Mouse (Mus musculus) hindbrain, embryonic 12.5 days (tissue): ENCODE results near the gene Cfb. TPM values are rescaled to one million over a fixed set of nuclear protein-coding genes. Genes with fewer than 3 reads are reported as not detected.
A peak's percentile ranks its signal among the peaks of the same experiment; 100 is the strongest.
"Not testable (repeated sequence)": the region's sequence is repeated elsewhere in the genome, so short reads cannot be mapped to it uniquely, and the experiment has no call there.

Experiments
- ATAC-seq: fragments of 200-750 bp; cut with Nextera tagmentation; 2 replicates; pipeline ENCODE4 v1.8.0; 2017; ENCODE audit warnings: moderate TSS enrichment; ENCODE audit not compliant: low FRiP score
- H3K27ac ChIP-seq: fragments of 300-500 bp; sonication (generic); 2 replicates; pipeline ENCODE4 v1.5.1; 2016; ENCODE audit warnings: mild to moderate bottlenecking
- H3K27me3 ChIP-seq: fragments of 300-500 bp; sonication (generic); 2 replicates; pipeline ENCODE4 v1.6.1; 2016; ENCODE audit warnings: mild to moderate bottlenecking
- H3K36me3 ChIP-seq: fragments of 300-500 bp; sonication (generic); 2 replicates; pipeline ENCODE4 v1.6.1; 2016; ENCODE audit warnings: mild to moderate bottlenecking
- H3K4me1 ChIP-seq: fragments of 300-500 bp; sonication (generic); 2 replicates; pipeline ENCODE4 v1.6.1; 2016
- H3K4me2 ChIP-seq: fragments of 300-500 bp; sonication (generic); replicated peaks from 2 replicates; pipeline ENCODE4 v1.6.1; 2016; ENCODE audit warnings: mild to moderate bottlenecking
- H3K4me3 ChIP-seq: fragments of 300-500 bp; sonication (generic); 2 replicates; pipeline ENCODE4 v1.5.1; 2016; ENCODE audit warnings: mild to moderate bottlenecking
- H3K9ac ChIP-seq: fragments of 300-500 bp; sonication (generic); 2 replicates; pipeline ENCODE4 v1.6.1; 2016; ENCODE audit warnings: mild to moderate bottlenecking, moderate library complexity
- H3K9me3 ChIP-seq: fragments of 300-500 bp; sonication (generic); replicated peaks from 2 replicates; pipeline ENCODE4 v1.6.1; 2016; ENCODE audit warnings: mild to moderate bottlenecking
- WGBS: fragments of 180-500 bp; shearing (Covaris S2); methylation state at CpG from one replicate; pipeline ENCODE4 v1.1.7; 2016; 5-methylcytosine and 5-hydroxymethylcytosine counted together
- polyA plus RNA-seq: library from polyadenylated mRNA; unstranded; fragments of >200 nt; fragmentation: Nextera tagmentation; extraction: Ambion mirVana; gene quantifications from 2 replicates; pipeline ENCODE4 v1.2.1, GENCODE M21; 2016

Cfb gene
- polyA plus RNA-seq, 1 experiment from 2014 or later = 2.2 TPM

DNA sequence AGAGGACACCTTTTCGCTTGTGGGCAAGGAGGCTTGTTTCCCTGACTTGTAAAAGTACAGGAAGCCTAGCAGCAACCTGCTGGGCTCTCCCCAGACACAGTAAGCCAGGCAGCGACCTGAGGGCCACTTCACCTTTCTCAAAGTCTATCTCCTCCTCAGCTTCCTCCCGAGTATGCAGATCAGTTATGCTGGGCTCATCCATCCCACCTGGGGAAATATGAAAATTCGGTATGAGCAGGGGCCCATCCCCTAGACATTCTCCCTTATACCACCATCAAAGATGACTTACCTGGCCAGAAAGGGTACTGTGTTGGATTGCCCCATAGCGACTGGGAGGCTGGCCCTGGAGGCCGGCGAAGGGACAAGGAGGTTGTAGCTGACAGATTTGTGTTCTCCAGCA, 14.7 kb downstream of the Cfb start:
- Histone ChIP-seq H3K27ac (no peak overlapping the region), H3K4me2 (no peak overlapping the region), H3K9ac (no peak overlapping the region), H3K27me3 (no peaks in the 10 kb centered on the region), H3K4me3 (no peak overlapping the region), H3K4me1 (peaks cover 20% of the 10 kb centered on the region), H3K36me3 (peaks cover 62% of the 10 kb centered on the region), H3K9me3 (no peaks in the 10 kb centered on the region)
- WGBS = 92% methylated on average over 7 of the region's 7 CpGs
- no peak for ATAC-seq

DNA sequence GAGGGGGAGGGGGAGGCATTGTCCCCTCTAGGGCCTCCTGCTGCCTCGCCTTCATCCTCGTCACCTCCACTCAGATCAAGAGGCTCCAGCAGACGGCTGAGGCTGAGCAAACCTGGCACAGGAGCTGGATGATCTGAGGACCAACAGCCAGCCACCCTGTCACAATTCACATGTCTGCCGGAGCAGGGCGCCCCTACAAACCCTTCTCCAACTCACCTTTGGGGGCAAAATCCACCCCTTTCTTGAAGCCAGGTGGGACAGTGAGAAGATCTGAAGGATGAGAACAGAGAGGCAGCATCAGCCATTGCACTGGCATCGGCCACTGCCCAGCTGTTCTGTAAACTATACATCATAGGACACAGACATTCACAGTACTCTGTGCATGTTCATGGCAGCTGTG, 15.1 kb downstream of the Cfb start:
- no peak overlapping the region for H3K4me3 ChIP-seq
- no peaks in the 10 kb centered on the region for H3K27me3 ChIP-seq
- H3K27ac ChIP-seq = no peak overlapping the region
- no peaks in the 10 kb centered on the region for H3K9me3 ChIP-seq
- no peak overlapping the region for H3K4me2 ChIP-seq
- H3K36me3 ChIP-seq = peaks cover 62% of the 10 kb centered on the region
- H3K9ac ChIP-seq = no peak overlapping the region
- WGBS = 87% methylated on average over 6 of the region's 6 CpGs
- peaks cover 20% of the 10 kb centered on the region for H3K4me1 ChIP-seq
- ATAC-seq = no peak

DNA sequence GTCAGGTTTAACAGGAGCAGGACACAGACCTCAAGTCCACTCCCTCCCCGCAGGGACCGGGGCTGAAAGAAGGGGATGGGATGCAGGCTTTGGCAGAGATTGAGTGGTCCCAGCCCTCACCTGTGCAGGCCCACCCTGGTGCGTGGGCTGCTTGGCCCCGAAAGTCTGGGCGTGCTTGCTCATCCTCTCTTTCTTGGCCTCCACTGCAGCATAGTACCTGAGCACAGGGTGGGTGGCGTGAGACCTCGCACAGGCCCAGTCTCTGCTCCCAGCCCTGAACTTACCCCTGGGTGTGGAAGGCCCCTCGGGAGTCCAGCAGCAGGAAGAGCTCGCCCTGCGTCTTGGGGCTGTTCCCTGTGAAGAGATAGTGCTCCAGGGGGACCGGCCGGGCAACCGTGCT, 17.4 kb downstream of the Cfb start:
- ATAC-seq = no peak
- peaks cover 83% of the 10 kb centered on the region for H3K36me3 ChIP-seq
- 92% methylated on average over 13 of the region's 13 CpGs for WGBS
- H3K4me3 ChIP-seq = no peak overlapping the region
- no peak overlapping the region for H3K9ac ChIP-seq
- H3K4me1 ChIP-seq = peaks cover 9% of the 10 kb centered on the region
- no peak overlapping the region for H3K27ac ChIP-seq
- H3K9me3 ChIP-seq = no peaks in the 10 kb centered on the region
- H3K4me2 ChIP-seq = no peak overlapping the region
- H3K27me3 ChIP-seq = no peaks in the 10 kb centered on the region

DNA sequence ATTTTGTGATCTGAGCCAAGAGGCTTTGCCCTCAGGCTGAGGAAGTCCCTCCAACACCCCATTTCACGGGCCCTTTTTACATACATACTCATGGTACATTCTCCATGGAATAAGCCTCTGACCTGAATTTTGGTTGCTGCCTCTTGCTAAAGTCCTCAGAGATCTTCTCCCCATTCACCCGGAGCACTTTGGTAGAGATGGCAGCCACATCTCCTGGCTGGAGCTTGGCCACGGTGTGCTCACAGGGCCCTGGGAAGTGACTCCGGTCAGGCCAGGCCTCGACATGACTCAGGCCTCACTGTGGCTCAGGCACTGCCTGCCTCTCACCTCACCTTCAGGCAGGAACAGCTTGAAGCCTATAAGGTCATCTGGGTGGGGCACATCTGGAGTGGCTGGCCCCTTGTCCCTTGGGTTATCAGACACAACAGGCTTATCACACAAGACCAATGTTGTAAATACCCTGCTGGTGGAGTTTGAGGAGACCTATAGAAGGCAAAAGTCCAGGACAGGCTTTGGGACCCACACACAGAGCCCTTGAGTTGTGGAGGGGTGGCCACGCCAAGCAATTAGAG, 21.5 kb downstream of the Cfb start:
- Histone ChIP-seq H3K27ac (no peak overlapping the region), H3K9ac (no peak overlapping the region), H3K36me3 (peaks cover 75% of the 10 kb centered on the region), H3K4me1 (peaks cover 21% of the 10 kb centered on the region), H3K9me3 (no peaks in the 10 kb centered on the region), H3K4me2 (no peak overlapping the region), H3K27me3 (no peaks in the 10 kb centered on the region), H3K4me3 (no peak overlapping the region)
- no peak for ATAC-seq
- WGBS = 82% methylated on average over 6 of the region's 6 CpGs

DNA sequence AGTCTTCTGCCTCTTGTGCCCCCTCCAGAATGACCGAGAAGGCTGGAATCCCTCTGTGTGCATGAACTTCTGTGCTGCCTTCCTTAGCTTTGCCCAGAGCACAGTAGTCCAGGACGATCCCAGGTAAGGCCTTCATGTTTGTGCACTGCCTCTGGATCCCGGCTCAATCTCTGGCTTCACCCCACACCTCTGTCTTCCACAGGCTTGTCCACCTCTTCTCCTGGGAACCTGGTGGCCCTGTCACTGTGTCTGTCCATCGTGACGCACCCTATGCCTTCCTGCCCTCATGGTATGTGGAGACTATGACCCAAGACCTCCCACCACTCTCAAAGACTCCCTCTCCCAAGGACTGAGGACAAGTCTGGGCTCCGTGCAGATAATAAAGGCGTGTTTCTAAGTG, 23.5 kb downstream of the Cfb start:
- H3K4me1 ChIP-seq = peaks cover 27% of the 10 kb centered on the region
- no peak overlapping the region for H3K27ac ChIP-seq
- H3K9ac ChIP-seq = peak overlapping the region; percentile 32; the same call in 1 of the 2 replicates
- no peak overlapping the region for H3K4me3 ChIP-seq
- no peak overlapping the region; the same call in 1 of the 2 replicates for H3K4me2 ChIP-seq
- no peaks in the 10 kb centered on the region for H3K27me3 ChIP-seq
- no peaks in the 10 kb centered on the region for H3K9me3 ChIP-seq
- ATAC-seq = no peak
- peaks cover 56% of the 10 kb centered on the region for H3K36me3 ChIP-seq
- 91% methylated on average over 7 of the region's 7 CpGs for WGBS

DNA sequence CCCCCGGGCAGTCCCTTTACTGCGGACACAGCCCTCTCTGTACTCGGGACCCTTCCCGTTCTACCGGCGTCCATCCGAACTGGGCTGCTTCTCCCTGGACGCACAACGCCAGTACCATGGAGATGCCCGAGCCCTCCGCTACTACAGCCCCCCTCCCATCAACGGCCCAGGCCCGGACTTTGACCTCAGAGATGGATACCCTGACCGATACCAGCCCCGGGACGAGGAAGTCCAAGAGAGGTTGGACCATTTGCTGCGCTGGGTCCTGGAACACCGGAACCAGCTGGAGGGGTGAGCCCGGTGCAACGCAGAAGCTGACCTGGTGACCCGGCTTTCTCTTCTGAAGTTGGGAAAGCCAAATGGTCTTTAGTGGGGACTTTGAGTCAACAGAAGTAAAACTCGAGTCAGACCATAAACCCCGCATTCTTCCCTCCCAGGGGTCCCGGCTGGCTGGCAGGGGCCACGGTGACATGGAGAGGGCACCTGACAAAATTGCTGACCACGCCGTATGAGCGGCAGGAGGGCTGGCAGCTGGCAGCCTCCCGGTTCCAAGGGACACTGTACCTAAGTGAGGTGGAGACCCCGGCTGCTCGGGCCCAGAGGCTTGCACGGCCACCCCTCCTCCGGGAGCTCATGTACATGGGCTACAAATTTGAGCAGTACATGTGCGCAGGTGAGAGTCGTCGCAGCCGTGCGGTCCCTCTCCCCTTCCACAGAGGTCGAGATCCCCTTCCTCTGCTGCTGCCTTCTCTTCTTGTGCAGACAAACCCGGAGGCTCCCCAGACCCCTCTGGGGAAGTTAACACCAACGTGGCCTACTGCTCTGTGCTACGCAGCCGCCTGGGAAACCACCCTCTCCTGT, 24.6 kb downstream of the Cfb start:
- Histone ChIP-seq H3K4me2 (peak overlapping the region; percentile 96), H3K9ac (peak overlapping the region; percentile 80), H3K27me3 (no peaks in the 10 kb centered on the region), H3K9me3 (no peaks in the 10 kb centered on the region), H3K36me3 (peaks cover 53% of the 10 kb centered on the region), H3K4me1 (peaks cover 27% of the 10 kb centered on the region), H3K4me3 (peak overlapping the region; percentile 72), H3K27ac (peak overlapping the region; percentile 61; the same call in 1 of the 2 replicates)
- WGBS = 43% methylated on average over 43 of the region's 43 CpGs
- peak; percentile 33 for ATAC-seq

DNA sequence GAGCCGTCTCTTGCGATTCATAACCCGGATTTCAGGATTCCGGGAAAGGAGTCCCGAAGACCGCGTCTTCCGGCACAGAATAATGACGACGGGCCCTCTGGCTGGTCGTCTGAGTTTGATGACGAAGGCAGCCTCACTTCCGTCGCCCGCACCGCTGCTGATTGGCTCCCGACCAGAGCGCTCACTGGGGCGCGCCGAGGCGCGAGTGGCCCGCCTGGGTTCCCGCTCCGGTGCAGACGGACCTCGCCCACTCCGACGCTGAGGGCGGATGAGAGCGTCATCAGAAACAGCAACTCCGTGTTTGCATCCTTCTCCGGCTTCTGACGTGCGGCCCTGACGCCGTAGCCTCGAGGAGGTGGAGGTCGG, 25.5 kb downstream of the Cfb start, which contains the start of the genes Stk19 and Dxo:
TSS of gene Stk19 (minus strand) at position 90 of the 366 bp plus-strand sequence.
TSS of gene Dxo (plus strand) at position 164 of the 366 bp plus-strand sequence.
- peaks cover 27% of the 10 kb centered on the region for H3K4me1 ChIP-seq
- ATAC-seq = peak; percentile 94
- no peaks in the 10 kb centered on the region for H3K27me3 ChIP-seq
- H3K9me3 ChIP-seq = no peaks in the 10 kb centered on the region
- peaks cover 48% of the 10 kb centered on the region for H3K36me3 ChIP-seq
- H3K4me2 ChIP-seq = peak within 1 kb of the TSS; percentile 96
- WGBS = under 1% methylated on average over 40 of the region's 40 CpGs
- H3K9ac ChIP-seq = peak within 1 kb of the TSS; percentile 80
- peak within 1 kb of the TSS; percentile 72 for H3K4me3 ChIP-seq
- H3K27ac ChIP-seq = peak within 1 kb of the TSS; percentile 80

DNA sequence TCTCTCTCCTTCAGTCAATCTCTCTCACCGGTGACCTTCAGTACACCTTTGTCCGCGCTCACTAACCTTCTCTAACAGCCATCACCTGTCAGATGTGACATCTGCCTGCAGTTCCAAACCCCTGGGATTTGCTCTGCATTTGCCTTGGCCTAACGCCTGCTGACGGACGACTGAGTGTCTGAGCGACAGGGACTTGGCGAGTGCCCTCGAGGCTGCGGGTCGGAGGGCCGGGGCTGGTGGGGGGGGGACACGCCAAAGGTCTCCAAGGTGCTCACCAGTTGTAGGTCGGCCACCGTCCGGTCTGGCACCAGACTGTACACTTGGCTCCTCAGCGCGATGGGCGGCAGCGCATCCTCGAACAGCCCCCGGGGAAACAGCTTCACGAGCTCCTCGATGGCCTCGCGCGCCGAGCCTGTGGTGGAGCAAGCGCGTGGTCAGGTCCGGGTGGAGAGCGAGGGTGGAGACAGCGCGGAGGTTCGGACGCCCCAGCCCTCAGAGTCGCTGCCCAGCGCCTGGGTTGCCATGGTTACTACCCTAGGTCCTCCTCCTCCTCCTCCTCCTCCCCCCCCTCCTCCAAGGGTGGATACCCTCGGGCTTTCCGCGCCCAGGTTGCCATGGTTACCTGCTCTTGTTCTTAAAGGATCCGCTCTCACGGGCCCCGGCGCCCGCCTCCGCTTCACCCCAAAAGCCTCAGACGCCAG, 26.0 kb downstream of the Cfb start:
- Histone ChIP-seq H3K9ac (peak overlapping the region; percentile 77), H3K36me3 (peaks cover 46% of the 10 kb centered on the region), H3K27ac (peak overlapping the region; percentile 80), H3K27me3 (no peaks in the 10 kb centered on the region), H3K4me3 (peak overlapping the region; percentile 72), H3K9me3 (no peaks in the 10 kb centered on the region), H3K4me2 (peak overlapping the region; percentile 89), H3K4me1 (peaks cover 27% of the 10 kb centered on the region)
- 4% methylated on average over 47 of the region's 48 CpGs for WGBS
- peak; percentile 83 for ATAC-seq

DNA sequence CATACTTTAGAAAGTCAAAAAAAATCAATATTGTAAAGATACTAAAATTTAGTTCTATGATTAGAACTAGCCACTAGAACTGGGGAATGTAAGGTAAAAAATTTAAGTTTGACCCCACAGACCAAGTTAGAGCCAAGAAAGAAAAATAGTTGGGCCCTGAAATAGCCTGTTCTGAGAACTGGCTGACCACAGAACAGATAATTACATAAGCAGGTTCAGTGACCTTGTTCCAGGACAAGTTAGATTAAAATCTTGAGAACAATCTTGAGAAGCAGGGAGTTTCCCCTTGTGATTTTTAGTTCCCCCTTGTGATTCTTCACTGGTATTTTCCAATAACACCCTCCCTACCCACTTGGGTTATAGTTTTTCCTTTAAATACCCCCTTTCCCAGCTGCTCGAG, 31.5 kb downstream of the Cfb start:
- not testable (repeated sequence) for H3K4me2 ChIP-seq, H3K9me3 ChIP-seq, ATAC-seq, H3K9ac ChIP-seq, H3K4me3 ChIP-seq, H3K27me3 ChIP-seq, H3K27ac ChIP-seq, H3K4me1 ChIP-seq
- peaks cover 70% of the 10 kb centered on the region for H3K36me3 ChIP-seq
- WGBS = 96% methylated on average over 1 of the region's 1 CpGs

DNA sequence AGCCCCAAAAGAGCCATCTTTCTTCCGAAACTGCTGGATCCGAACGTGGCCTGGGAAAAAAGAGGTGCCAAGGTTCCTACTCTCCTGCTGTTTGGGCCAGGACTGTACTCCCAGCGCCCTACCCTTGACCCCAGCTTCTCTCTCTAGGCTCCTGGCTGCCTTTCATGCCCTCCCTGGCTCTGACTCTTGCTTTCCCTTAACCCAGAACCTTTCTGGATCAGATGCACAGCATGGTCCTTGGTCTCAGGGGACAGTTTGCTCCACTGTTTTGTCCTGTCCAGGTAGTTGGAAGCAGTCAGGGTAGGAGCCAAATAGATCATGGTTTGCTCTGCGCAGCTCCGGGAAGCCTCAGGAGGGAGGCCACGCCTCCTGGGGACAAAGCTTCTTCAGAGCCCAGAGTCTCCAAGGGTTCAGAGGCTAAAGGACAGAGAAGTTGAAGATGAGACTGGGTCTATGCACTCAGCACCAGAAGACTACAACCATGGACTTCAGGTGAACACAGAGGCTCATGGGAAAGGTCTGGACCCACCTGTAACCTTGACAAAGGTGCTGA, 47.4 kb downstream of the Cfb start:
- WGBS = 83% methylated on average over 7 of the region's 7 CpGs
- no peak for ATAC-seq
- Histone ChIP-seq H3K27me3 (no peaks in the 10 kb centered on the region), H3K27ac (no peak overlapping the region), H3K4me1 (no peaks in the 10 kb centered on the region), H3K9ac (no peak overlapping the region), H3K4me3 (no peak overlapping the region), H3K4me2 (no peak overlapping the region), H3K36me3 (no peaks in the 10 kb centered on the region), H3K9me3 (no peaks in the 10 kb centered on the region)

DNA sequence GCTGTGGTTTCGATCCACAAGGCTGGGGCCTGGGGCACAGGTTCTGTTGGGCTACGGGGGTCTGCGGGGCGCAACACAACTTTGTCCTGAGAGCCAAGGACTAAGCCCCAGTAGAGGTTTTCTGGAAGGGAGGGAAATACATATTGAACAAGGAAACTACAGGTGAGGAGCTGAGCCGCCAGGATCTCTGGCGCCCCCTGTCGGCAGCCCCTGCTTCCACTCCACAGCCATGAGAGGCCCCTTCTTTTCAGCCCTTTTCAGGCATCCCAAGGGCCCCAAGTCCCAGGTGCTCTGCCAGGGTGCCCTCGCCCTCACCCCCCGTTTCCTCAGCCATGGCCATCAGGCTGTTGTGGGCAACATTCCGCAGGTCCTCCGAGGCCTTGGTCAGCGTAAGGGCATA, 48.6 kb downstream of the Cfb start:
- 63% methylated on average over 12 of the region's 12 CpGs for WGBS
- not testable (repeated sequence) for H3K9me3 ChIP-seq, H3K27me3 ChIP-seq, ATAC-seq, H3K36me3 ChIP-seq, H3K4me2 ChIP-seq, H3K4me3 ChIP-seq, H3K9ac ChIP-seq, H3K4me1 ChIP-seq, H3K27ac ChIP-seq

DNA sequence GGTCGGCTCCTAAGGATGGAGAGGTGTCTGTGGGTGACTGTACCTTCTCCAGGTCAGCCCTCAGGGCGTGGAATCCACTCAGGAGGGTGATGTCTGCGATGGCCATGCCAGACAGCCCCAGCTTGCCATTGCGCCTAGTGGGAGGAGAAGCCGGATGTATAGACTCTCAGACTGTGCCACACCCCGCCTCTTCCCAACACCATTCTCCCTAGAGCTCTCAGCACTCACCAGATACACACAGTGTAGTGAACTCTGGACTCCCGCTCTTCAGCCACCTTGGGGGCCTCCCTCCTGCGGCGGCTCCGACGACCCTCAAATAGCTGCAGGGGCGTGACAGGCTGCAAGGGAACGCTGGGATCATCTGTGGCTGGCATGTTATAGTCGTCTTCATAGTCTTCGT, 51.0 kb downstream of the Cfb start:
- Histone ChIP-seq H3K4me1 (no peaks in the 10 kb centered on the region), H3K4me3 (no peak overlapping the region), H3K27ac (no peak overlapping the region), H3K27me3 (no peaks in the 10 kb centered on the region), H3K36me3 (no peaks in the 10 kb centered on the region), H3K9ac (0 out of 2 replicates have a peak overlapping the region, but pooled peaks have one; percentile 27), H3K9me3 (no peaks in the 10 kb centered on the region), H3K4me2 (no peak overlapping the region)
- ATAC-seq = no peak
- WGBS = 71% methylated on average over 15 of the region's 15 CpGs
